Mouse (Mus musculus) layer of hippocampus, adult 9-10 months (tissue): ENCODE measurements around the gene Lsm14b.

Source experiments
- DNase-seq: peaks from one replicate; pipeline ENCODE4 v3.0.0; 2022; ENCODE audit warnings: low spot score

Lsm14b gene

DNA sequence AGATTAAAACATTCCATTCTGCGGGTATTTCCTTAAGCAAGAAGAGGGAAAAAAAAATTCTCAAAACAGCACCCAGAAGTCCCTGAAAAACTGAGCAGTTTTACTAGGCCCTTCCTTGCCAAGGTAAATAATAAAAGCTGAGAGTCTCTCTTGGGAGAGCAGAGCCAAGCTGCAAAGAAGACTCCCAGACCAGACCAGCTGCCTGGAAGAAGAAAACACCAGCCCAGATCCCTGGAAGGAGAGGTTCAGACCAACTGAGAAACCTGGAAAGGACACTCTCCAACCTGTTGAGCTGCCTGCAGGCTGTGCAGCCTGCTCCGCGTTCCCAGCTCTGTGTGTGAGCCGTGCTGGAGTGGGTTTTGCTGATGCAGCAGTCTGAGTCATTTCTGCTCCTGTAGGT lies 7.2 kb upstream of the Lsm14b start:
- no peak for DNase-seq

DNA sequence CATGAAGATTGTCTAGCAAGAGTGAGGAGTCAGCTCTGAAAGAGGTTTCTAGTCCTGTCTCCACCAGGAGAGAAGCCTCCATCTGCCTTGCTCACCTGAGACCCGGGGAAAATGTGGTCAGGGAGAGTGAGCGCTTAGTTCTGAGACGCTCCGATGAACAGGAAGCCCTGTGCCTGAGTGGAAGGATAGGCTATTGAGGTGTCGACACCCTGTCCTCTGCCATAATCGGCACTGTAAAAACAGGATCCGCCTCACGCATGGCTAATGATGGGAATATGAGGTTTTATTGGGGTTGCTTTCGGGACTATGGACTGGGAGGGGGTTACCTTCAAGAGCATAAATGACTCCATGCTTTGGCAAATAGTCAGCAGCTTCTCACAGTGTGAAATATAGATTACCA lies 6.2 kb upstream of the Lsm14b start:
- no peak for DNase-seq

DNA sequence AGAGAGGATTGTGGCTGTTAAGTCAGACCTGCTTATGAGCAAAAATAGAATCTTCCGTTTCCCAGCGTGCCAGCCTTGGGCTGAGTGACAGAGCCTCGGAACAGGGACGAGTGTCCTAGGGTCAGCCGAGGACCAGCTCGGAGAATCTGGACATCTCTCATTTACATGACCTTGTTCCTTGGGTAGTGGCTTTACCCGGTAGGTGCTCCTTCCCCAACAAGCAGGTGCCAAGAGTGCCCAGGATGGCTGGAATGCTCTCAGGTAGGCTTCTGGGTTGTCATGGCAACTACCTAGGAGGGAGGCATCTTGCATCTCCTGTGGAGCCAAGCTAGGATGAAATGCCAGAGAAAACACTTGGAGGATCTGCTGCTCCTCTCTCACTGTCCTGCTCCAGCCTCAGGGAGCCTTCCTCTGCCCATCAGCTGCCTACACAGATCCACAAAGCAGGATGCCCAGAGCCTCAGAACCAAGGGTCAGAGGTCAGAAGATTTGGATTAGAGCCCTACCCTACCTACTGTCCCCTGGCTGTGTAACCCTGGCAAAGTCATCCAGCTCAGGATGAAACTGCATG lies 4.6 kb upstream of the Lsm14b start:
- DNase-seq, result no peak

DNA sequence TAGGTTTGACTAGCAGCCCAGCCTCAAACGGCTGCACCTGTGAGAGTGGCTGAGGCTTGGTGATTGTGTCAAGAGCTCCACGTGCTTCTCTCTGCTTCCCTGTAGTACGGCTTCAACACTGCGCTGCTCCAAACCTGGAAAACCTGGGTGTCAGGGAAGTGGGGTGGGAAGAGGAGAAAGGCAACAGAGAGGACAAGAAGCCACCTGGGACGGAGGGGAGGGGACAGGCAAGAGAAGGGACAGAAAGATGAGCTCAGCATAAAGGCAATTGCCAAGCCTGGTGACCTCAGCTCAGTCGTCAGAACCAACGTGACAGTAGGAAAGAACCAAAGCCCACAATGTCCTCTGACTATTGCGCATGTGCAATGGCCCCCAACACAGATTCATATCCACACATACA lies 3.9 kb upstream of the Lsm14b start:
- no peak for DNase-seq

DNA sequence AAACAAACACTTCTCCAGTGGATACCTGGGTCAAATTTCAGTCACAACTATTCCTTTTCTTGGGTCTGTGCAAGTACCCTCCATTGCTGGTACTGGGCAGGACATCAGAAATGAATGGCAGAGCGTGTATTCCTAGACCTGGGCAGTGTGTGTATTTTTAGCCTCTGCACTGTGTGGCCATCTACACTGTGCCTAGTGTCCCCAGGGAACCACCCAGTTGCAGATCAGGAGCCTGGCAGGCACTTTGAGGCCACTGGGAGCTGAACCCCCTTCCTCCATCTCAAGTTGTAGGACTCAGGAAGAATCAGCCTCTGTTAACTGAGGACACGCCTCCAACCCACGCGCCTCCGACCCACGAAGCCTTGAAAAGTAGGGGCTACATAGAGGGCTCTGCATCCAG lies 2.0 kb upstream of the Lsm14b start:
- no peak for DNase-seq

DNA sequence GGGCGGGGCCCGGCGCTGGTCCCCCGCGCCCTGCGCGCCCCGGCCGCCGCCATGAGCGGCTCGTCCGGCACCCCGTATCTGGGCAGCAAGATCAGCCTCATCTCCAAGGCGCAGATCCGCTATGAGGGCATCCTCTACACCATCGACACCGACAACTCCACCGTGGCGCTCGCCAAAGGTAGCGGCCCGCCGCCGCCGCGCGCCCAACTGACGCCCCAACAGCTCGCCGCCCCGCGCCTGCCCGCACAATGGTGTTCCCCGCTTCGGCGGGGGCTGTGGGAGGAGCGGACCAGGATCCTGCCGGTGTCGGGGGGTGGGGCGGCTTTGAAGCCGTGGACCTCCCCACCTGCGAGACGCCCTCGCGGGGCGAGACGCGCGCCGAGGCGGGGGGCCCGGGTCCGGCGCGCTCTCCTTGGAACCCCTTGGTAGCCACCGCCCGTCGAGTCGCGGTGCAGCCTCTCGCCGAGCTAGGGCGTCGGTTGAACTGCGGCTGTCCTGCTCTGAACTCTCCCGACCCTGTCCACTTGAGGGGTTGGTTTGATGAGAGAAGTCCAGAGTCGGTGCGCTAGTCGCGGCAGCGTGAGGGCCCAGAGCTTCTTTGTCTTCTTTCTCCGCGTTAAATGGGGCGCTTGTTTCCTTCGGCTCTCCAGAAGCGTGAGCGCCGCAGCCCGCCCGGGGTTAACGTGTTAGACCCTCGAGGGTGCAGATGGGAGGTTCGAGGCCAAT lies 511 bp downstream of the Lsm14b start:
- no peak for DNase-seq

DNA sequence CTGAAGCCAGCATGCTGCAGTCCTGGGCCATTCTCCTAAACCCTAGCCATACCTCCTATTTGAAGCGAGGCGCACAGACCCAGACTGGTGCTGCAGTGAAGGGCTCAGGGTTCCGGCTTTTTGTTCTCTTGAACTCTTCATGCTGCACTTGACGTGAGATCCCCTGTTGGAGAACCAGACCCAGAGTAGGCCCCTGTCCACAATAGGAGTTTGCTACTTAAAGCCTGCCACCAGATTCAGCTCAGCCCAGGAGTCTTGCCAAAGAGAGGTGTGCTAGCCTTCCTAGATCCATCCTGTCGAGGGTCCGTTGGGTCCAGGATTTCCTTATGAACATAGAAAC lies 1.0 kb downstream of the Lsm14b start:
- no peak for DNase-seq

DNA sequence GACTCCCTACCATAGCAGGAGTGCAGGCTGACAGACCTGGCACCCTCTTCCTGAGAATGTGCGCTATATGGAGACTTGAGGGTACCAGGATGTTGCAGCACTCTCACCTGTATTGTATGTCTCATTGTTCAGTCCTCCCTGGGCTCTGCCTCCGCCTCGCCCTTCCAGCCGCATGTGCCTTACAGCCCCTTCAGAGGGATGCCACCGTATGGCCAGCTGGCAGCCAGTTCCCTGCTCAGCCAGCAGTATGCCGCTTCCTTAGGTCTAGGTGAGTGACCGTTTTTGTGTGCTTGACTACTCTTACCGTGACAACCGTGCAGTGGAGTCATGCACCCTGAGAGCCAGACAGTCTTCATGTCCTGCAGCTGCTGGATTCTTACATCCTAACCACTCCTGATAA lies 3.0 kb downstream of the Lsm14b start:
- DNase-seq, result no peak

DNA sequence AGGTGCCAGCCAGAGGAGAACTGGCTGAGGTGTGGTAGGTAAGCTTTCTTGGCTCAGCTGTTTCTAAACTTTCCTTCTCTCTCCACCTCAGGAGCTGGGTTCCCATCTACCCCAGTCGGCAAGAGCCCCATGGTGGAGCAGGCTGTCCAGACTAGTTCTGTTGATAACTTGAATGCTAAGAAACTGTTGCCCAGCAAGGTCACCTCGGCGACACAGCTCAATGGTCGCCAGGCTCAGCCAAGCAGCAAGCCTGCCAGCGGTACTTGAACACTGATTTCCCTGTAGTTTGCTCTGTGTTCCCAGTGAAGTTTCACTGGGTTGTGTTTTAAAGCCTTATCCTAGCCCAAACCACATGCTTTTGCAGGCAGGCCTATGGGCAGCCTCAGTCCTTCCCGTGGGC lies 6.5 kb downstream of the Lsm14b start:
- no peak for DNase-seq

DNA sequence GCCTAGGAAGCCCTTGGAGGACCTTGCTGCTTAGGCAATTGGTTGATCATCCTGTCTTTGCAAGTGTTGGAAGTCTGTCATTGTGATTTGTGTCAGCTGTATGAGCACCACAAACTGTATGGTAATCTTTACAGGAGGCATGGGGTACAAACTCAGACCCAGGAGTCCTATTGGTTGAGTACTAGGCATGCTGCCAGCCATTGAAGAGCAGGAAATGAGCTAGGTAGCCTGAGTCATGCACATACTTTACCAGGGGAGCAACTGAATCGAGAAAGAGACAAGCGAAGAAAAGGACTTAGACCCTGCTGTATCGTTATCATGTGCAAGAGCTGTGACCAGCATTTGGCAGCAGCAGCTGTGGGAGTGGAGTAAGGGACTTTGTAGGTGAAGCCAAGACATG lies 8.1 kb downstream of the Lsm14b start:
- no peak for DNase-seq

DNA sequence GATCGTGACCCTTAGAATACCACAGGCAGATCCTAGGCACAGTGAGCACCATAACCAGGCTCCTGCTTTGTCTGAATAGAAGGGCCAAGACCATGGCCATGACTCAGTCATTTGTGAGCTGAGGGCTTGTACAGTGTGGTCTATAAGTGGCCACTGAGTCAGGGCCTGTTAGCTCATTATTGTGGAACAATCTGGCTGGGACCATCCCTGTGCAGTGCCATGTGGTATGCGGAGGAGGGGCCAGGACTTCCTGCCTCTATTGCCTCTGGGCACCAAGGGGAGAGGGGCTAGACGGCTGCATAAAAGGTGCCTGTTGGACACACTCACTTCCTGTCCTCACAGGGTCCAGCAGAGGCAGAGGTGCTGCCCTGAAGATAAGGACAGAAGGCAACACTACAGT lies 9.2 kb downstream of the Lsm14b start:
- DNase-seq, result no peak

DNA sequence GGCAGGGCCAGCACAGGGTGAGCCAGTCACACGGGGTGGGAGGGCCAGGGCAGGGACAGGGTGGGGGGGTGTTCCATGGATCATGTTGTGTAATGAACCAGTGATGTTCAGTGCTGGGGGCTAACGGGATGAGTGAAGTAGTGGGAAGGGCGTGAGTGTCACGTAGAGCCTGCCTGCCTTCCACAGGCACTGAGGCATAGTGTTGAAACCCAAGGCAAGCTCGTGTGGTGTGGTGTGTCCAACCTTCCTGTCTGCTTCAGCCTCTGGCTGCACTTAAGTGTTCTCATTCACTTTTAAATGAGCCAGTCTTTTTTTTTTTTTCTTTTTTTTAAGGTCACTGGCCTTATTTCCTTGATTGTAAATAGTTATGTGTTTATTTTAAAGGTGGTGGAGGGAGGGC lies 10.0 kb downstream of the Lsm14b start:
- no peak for DNase-seq

DNA sequence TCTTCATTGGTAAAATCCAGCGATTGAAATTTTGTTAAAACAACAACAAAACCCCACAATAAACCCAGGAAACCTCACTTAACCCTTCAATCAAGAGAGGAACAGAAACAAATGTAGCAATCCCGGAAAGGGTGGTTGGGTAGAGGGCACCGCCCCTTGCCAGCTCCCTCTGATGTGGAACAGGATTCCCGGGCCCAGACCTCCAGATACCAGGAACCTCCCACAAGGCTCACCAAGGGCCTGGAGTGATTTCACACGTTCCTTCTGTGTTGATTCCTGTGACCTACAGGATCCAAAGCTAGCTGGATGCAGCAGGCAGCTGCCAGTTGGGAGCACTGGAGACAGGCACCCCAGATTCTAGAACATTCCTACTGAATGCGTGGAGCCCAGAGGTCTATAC lies 15.6 kb downstream of the Lsm14b start:
- DNase-seq, result no peak

DNA sequence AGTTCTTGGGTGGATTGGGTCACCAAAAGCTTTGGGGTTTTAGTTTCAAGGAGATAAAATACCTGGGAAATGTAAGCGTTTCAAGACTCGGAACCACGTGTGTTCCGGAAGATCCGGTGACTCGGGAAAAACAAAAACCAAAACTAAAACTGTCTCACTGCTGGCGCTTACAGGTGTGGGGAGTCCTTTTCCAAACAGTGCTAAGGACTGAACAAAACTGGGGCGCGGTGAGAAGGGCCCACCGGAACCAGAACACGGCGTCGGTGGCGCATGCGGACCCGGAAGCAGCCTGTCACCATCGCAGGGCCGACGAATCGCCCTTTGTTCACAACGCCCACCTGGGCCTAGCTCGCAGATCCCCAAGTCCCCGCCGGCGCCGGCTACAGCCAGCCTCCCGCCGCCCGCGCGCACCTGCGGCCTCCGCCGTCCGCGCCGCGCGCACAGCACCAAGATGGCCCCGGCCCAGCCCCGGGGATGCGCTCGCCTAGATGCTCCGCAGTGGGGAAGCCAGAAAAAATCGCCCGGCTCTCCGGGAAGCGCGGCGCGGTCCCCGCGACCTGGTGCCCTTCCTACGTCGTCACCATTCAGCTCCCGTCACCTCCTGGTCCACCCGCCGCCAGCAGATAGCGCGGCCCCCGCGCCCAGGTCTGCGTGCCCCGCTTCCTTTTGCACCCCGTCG lies 16.9 kb downstream of the Lsm14b start:
- DNase-seq, result no peak

DNA sequence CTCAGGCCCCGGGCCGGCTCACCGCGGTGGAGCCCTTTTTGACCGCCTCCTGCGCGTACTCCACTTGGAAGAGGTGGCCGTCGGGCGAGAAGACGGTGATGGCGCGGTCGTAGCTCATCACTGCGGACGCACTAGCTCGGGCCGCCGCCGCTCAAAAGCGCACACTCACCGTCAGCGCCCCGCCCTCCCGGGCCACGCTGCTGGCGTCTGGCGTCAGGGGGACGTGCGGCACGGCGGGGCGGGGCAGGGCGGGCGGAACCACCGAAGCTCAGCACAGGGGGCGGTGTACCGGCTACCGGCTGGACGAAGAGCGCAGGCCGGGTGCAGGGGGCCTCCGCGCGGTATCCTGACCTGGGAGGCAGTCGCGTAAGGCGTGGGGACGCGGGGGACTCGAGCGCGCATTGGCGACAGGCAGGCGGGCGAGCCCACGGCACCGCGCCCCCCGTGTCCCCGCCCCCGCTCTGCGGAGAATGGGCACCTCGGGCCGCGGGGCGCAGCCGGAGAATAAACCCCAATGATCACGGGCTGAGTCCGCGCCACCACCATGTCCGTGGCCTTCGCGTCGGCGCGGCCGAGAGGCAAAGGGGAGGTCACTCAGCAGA lies 17.6 kb downstream of the Lsm14b start, which contains the start of the genes Psma7 and Ss18l1:
Gene Psma7, minus strand, starts transcription at position 178 of the 602 bp plus-strand sequence.
Gene Ss18l1, plus strand, starts transcription at position 254 of the 602 bp plus-strand sequence.
- DNase-seq, result peak; percentile 64

DNA sequence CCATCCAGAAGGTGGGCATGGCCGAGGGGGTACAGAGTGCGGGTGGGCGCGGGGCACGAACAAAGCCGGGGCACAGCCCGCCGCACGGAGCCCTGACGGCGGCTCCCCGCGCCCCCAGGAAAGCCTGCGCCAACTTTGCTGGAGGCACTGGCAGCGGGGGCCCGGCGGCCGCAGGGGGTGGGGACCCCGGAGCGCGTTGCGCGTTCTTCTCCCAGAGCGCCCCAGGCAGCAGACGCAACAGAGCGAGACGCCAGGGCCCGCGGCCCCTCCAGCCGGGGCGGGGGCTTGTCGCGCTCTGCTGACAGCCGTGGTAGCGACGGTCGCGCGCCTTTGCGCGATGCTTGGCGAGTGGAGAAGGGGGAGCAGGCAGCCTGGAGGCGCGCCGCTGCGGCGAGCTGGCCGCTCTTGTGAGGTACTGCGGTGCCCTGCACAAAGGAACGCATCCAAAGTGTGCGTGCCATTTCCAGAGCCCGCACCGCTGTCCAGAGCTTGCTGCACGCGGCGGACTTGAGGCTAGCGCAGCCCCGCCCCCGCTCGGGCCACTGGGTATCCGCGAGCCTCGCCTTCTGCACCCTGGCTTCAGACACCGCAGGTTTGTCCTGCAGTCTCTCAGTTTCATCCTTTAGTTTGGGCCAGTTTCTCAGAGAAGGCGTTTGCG lies 18.2 kb downstream of the Lsm14b start:
- no peak for DNase-seq

DNA sequence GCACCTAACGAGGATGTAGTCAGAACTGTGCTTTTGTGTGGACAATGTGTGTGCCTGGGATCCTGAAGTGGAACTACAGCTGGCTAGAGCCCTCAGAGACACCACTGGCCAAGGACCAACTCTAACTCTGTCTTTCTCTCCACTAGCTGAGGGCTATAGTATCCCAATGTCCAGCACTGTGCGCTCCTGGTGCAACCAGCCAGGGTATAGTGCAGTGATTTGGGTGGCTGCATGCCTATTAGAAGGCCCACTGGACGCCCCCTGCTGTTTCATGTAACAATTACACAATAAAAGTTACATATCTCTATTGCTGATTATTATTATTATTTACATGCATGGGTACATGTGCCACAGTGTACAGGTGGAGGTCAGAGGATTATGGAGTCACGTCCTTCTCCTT lies 20.5 kb downstream of the Lsm14b start:
- no peak for DNase-seq

DNA sequence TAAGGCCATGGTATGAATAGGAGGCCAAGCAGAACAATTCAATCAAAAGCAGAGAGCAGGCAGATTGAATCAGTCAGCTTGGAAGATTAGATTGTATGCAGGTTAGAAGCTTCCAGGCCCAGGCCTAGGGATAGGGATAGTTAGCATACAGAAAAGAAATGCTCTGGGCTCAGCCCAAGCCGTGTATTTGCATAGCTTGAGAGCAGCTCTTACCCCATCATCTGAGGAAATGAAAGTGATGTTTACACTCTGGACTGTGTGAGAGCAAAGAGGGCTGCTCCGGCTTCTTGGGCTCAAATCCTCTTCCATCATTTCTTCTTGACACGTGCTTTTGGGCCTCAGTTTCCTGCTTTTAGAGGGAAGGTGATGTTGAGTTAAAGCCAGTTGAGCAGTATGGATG lies 22.8 kb downstream of the Lsm14b start:
- no peak for DNase-seq

DNA sequence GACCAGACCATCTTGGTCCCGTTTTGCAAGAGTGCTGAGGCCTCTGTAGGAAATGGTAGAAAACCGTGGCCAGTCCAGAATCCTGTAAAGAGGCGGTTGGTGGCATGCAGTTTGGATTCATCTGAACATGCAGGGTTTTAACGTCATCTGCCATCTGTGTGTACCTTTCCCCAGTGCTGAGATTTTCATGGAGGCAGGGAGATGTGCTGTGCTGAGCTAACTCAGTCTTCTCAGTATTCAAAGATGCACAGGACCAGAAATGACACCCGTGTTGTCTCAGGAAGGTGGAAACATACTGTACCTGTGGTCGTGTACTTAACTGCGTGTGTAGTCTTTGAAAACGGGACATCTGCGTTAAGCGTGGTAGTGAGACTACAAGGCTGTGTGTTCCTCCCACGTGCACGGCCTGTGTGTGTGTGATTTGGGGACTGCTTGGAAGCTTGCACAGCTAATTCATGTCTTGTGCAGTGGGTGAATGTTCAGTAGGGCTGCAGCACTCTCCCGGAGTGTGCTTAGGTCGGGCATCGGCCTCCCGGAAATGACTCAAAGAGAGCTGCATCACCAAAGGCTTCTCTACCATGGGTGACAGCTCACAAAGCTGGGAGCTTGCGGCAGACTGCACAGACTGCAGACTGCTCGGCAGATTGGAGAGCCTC lies 23.3 kb downstream of the Lsm14b start:
- peak; percentile 50 for DNase-seq

DNA sequence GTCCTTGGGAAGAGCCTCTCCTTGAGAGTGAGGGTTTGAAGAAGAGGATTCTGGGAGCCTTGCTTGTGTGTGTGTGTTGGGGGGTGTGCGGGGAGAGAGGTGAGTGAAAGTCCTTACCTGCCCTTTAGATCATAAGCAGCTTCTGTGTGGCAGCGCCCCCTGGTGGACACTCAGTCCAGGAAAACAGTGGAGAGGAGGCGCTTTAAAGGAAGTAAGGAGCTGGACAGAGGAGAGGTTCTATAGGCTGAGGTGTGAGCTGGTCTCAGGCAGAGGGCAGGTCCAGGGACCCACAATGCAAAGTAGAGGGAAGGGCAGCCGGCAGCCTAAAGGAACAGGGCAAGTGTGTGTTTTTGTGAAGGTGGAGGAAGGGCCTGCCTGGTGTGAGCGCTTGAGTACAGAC lies 26.2 kb downstream of the Lsm14b start:
- DNase-seq, result no peak

DNA sequence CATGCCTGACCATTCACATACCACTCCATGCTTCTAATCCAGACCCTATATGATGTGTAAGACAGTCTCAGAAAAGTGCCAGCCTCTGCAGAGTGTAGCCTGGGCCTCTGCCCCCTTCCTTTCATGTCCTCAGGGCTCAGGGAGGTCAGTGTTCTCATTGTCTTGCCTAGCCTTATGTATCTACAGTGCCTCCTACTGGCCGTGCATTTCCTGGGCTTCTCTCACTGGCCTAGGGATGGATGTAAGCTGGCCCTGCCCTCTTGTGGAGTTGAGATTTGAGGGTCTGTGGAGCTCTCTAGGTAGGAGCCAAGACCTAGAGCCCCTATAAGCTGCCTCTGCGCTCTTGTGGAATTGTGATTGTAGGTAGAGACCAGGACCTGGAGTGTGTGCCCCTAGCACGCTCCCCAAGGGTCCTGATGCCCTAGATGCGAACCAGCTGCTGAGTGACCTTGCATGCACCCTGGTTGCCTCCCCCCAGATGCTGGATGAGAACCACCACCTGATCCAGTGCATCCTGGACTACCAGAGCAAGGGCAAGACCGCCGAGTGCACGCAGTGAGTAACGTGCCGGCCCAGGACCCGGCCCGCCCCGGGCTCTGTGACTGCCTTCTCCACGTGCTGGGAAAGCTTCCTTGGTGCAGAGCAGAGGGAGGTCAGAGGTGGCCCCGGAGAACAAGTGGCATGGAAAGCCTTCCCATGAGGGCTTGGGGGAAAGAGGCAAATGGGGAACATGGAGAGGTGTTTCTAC lies 27.4 kb downstream of the Lsm14b start:
- no peak for DNase-seq
